ENCODE assay signal across 8 mouse cellular contexts in the genomic region with DNA sequence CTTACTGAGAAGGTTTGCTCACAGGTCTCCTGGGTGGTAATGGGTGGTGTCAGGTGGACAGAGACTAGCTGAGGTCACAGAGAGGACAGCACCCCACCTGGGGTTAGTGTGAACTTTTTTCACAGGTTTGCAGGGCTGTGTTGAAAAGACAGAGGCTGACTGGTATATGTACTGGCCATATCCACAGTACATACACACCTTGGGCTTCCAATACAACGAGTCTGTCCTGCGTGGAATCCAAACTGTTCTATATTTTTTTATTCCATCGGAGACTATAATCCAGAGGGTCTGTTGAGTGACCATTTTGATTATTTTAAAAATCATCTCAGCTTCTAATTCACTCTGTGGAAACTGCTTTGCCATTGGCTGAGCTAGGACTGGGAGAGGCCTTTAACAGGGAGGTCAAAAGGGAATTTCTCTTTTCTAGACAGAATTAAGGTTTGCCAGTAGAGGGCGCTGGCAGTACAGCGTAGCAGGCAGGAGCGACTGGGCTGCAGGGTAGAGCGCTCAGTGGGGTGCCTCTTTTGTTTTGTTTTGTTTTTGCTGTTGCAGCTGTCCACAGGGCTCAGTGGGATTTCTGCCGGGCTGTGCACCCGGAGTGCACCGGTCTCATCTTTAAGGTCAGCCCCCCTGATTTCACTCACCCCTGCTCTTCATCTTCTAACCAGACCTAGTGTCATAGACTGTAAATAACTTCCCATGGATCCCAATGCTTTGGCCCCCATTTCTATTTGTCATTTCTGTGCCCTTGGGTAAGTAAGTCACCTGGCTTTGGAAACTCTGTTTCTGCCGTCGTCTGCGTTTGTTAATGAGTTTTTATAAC. TPM values are rescaled to one million over a fixed set of nuclear protein-coding genes. Genes with fewer than 3 reads are reported as not detected.
DNase-seq lines count a peak whose midpoint lies in the region; ATAC-seq and TF ChIP-seq lines count a peak whose summit lies in the region.

No protein-coding gene starts in this region.

- ATAC-seq in forebrain, embryonic 11.5 days (replicated peaks; ENCODE audit: low FRiP score) = peak; percentile 77
- peak; percentile 78 to 83 for ATAC-seq in hematopoietic stem cell, adult 5-6 weeks (replicated peaks in 1 of 2; ENCODE audit: insufficient read depth in 1 of 2, low FRiP score in 2 of 2, low TSS enrichment in 1 of 2, low read depth in 1 of 2, poor library complexity in 2 of 2, severe bottlenecking in 2 of 2)
- peak; percentile 72 for ATAC-seq in lung, embryonic 16.5 days (ENCODE audit: low read depth)

- H3K4me3 ChIP-seq in ES-Bruce4 (ENCODE audit: low read depth, low read length) = no peak overlapping the region
- peak overlapping the region; percentile 13; the same call in 1 of the 2 replicates for H3K4me3 ChIP-seq in brown adipose tissue, adult 24 weeks (ENCODE audit: insufficient read depth, low read depth, low read length)
- H3K4me3 ChIP-seq in forebrain, embryonic 11.5 days (ENCODE audit: low read depth, low read length) = no peak overlapping the region
- peak overlapping the region; percentile 11 for H3K4me3 ChIP-seq in lung, embryonic 16.5 days (ENCODE audit: low read length)

- no peak overlapping the region for H3K9ac ChIP-seq in ES-Bruce4 (ENCODE audit: low read depth, poor library complexity, severe bottlenecking)
- no peak overlapping the region for H3K9ac ChIP-seq in forebrain, embryonic 11.5 days (ENCODE audit: low read length)
- no peak overlapping the region for H3K9ac ChIP-seq in lung, embryonic 16.5 days (ENCODE audit: low read length)

- TF ChIP-seq EP300 in ES-Bruce4 (IDR thresholded peaks at IDR 0.05; ENCODE audit: insufficient read depth, low read depth, low read length) = no peak

- H3K4me2 ChIP-seq in forebrain, embryonic 11.5 days (ENCODE audit: low read depth, low read length, severe bottlenecking) = peak overlapping the region; percentile 27; the same call in 1 of the 2 replicates
- H3K4me2 ChIP-seq in lung, embryonic 16.5 days (ENCODE audit: low read depth, low read length) = peak overlapping the region; percentile 38; the same call in 1 of the 2 replicates

- 23% methylated on average over 13 of the region's 13 CpGs for WGBS in forebrain, embryonic 11.5 days
- WGBS in lung, embryonic 16.5 days = 20% methylated on average over 13 of the region's 13 CpGs

- no peak for TF ChIP-seq POLR2A in ES-Bruce4 (IDR thresholded peaks at IDR 0.05; ENCODE audit: insufficient read depth, low read length)

- H3K9me3 ChIP-seq in ES-Bruce4 (replicated peaks; ENCODE audit: control insufficient read depth, insufficient read depth, low read length, poor library complexity, severe bottlenecking) = no peaks in the 10 kb centered on the region
- H3K9me3 ChIP-seq in forebrain, embryonic 11.5 days (ENCODE audit: control insufficient read depth, low read length) = no peaks in the 10 kb centered on the region
- H3K9me3 ChIP-seq in lung, embryonic 16.5 days (ENCODE audit: control insufficient read depth, low read length) = no peaks in the 10 kb centered on the region

- H3K27me3 ChIP-seq in ES-Bruce4 (ENCODE audit: control insufficient read depth, insufficient read depth, low read length, poor library complexity, severe bottlenecking) = no peaks in the 10 kb centered on the region
- no peaks in the 10 kb centered on the region for H3K27me3 ChIP-seq in forebrain, embryonic 11.5 days (ENCODE audit: control insufficient read depth, insufficient read depth, low read length)
- no peaks in the 10 kb centered on the region for H3K27me3 ChIP-seq in lung, embryonic 16.5 days (ENCODE audit: control insufficient read depth, insufficient read depth, low read depth, low read length)

- H3K36me3 ChIP-seq in ES-Bruce4 (ENCODE audit: control insufficient read depth, insufficient read depth, low read length, poor library complexity, severe bottlenecking) = no peaks in the 10 kb centered on the region
- H3K36me3 ChIP-seq in forebrain, embryonic 11.5 days (ENCODE audit: control insufficient read depth, insufficient read depth, low read length) = no peaks in the 10 kb centered on the region
- H3K36me3 ChIP-seq in lung, embryonic 16.5 days (ENCODE audit: control insufficient read depth, insufficient read depth, low read length) = no peaks in the 10 kb centered on the region

- DNase-seq in forebrain, embryonic 11.5 days (ENCODE audit: low spot score) = peak; percentile 80
- DNase-seq in layer of hippocampus, adult 8-10 months (ENCODE audit: low spot score in 2 of 2) = peak; percentile 41 to 65
- peak; percentile 50 for DNase-seq in ovary, postnatal 14 days (ENCODE audit: low spot score)
- DNase-seq in urinary bladder, postnatal 14 days (ENCODE audit: low spot score) = peak; percentile 72

- no peak overlapping the region for H3K27ac ChIP-seq in ES-Bruce4 (ENCODE audit: insufficient read depth, low read length)
- H3K27ac ChIP-seq in brown adipose tissue, adult 24 weeks (replicated peaks; ENCODE audit: low read depth, low read length) = no peak overlapping the region
- H3K27ac ChIP-seq in forebrain, embryonic 11.5 days (ENCODE audit: low read depth, low read length) = no peak overlapping the region
- H3K27ac ChIP-seq in lung, embryonic 16.5 days (ENCODE audit: low read length) = no peak overlapping the region

- no peaks in the 10 kb centered on the region for H3K4me1 ChIP-seq in ES-Bruce4 (ENCODE audit: control insufficient read depth, insufficient read depth, low read length)
- H3K4me1 ChIP-seq in brown adipose tissue, adult 24 weeks (ENCODE audit: control insufficient read depth, insufficient read depth, insufficient read length, low read length) = no peaks in the 10 kb centered on the region
- H3K4me1 ChIP-seq in forebrain, embryonic 11.5 days (replicated peaks; ENCODE audit: control insufficient read depth, insufficient read depth, low read length) = peaks cover 3% of the 10 kb centered on the region; the same call in 1 of the 2 replicates
- peaks cover 6% of the 10 kb centered on the region; the same call in 1 of the 2 replicates for H3K4me1 ChIP-seq in lung, embryonic 16.5 days (replicated peaks; ENCODE audit: control insufficient read depth, insufficient read depth, low read length)

- TF ChIP-seq CTCF in ES-Bruce4 (IDR thresholded peaks at IDR 0.05; ENCODE audit: low read depth, low read length) = peak; percentile 81

RNA-seq across cellular contexts. Expression of a gene that starts 35.9 kb away (rescaled TPM):
- polyA plus RNA-seq in ES-Bruce4 (2011; ENCODE audit: insufficient read depth, insufficient read length, low read depth, missing spikeins) = not detected in 2 replicates
- polyA plus RNA-seq in brown adipose tissue, adult 24 weeks (2012; ENCODE audit: insufficient read depth, insufficient read length, missing spikeins) = not detected in 2 replicates
- 0.27 TPM in 1 of 2 replicates, not detected in the other for polyA plus RNA-seq in forebrain, embryonic 11.5 days (2014; fragmentation: Nextera tagmentation; extraction: Ambion mirVana)
- 0.06 and 6.3 TPM in 2 replicates for total RNA-seq in hematopoietic stem cell, adult 5-6 weeks (2017)
- total RNA-seq in layer of hippocampus, adult 8-10 months (2022) = 1 to 10 TPM in 1 of 4 experiments, under 1 TPM in 3; 0.43 to 1.7 (median 0.68) TPM
- polyA plus RNA-seq in lung, embryonic 16.5 days (2015; fragmentation: Nextera tagmentation; extraction: Ambion mirVana) = 6.8 and 9.8 TPM in 2 replicates

Comparison
In these comparisons a context has a peak if more than half of its experiments do, and no peak if none do; other contexts are left out.
1. H3K4me3 ChIP-seq: peak in brown adipose tissue, adult 24 weeks (single experiment) and lung, embryonic 16.5 days (single experiment); none in ES-Bruce4 (single experiment) and forebrain, embryonic 11.5 days (single experiment).
2. Peak in every context shown above with its lines, with median percentiles within 50 percentile points of each other: ATAC-seq and DNase-seq.